Mouse (Mus musculus) urinary bladder, postnatal 4 days (tissue): ENCODE results near the gene Cbfa2t3.

Source experiments
- DNase-seq, 2 experiments: peaks; one replicate each; pipeline ENCODE4 v3.0.0; 2021 to 2022; ENCODE audit warnings: low spot score in 2 of 2

Cbfa2t3 gene

GRCm38 (mm10) chr8:122610209-122610608 is 88.7 kb downstream of the Cbfa2t3 start:
- DNase-seq = no peak

DNA sequence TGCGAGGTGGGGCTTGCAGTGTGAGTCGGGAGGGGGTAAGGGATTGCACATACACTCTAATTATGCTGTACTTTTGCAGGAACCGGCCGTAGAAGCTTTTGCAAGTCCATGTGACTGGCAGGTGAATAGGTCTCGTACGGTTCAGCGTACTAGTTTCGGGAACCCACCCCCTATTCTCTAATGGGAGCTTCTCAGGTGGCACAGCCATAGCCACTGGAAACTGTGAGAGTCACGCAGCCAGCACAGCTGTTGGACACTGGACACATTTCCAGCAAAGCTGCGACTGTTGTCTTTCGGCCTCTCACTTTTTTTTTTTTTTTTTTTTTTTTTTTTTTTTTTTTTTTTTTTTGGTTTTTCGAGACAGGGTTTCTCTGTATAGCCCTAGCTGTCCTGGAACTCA is 92.1 kb downstream of the Cbfa2t3 start:
- DNase-seq = no peak

DNA sequence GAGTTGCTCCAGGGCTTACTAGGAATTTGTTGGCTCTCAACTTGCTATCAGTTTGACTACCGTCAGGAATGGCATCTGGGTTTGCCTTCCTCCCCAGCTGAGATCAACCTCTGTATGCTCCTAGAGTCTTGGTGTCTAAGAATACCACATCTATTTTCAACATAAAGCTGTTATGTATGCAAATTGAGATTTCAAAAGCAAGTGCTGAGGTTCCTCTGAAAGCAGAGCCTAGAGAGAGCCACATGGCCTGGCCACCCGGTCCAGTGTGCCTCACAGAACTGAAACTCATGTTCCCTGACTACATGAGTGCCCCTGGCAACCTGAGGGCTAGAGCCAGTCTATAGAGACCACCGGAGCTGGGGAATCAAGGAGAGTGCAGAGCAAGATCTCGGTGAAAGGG is 93.5 kb downstream of the Cbfa2t3 start:
- no peak for DNase-seq

DNA sequence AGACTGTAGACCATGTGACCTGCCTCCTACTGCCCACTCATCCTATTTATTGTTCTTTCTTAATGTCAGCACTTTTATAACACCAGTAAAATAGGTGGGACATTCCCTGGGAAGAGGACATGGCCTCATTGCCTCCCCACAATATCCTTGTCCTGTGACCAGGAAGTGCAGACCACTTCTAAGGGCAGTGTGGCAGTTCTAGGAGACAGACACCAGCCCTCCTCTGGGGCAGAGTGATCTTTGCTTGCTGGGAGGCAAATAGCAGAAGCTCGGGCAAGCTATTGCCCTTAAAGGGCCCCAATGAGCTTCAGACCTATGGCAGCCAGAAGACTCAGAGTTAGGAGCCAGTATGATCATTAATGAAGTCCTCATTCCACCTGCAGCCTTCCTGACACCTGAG is 94.3 kb downstream of the Cbfa2t3 start:
- DNase-seq = no peak

GRCm38 (mm10) chr8:122600666-122601065 is 98.2 kb downstream of the Cbfa2t3 start:
- DNase-seq = no peak

GRCm38 (mm10) chr8:122596031-122596430 is 102.9 kb downstream of the Cbfa2t3 start:
- no peak for DNase-seq

DNA sequence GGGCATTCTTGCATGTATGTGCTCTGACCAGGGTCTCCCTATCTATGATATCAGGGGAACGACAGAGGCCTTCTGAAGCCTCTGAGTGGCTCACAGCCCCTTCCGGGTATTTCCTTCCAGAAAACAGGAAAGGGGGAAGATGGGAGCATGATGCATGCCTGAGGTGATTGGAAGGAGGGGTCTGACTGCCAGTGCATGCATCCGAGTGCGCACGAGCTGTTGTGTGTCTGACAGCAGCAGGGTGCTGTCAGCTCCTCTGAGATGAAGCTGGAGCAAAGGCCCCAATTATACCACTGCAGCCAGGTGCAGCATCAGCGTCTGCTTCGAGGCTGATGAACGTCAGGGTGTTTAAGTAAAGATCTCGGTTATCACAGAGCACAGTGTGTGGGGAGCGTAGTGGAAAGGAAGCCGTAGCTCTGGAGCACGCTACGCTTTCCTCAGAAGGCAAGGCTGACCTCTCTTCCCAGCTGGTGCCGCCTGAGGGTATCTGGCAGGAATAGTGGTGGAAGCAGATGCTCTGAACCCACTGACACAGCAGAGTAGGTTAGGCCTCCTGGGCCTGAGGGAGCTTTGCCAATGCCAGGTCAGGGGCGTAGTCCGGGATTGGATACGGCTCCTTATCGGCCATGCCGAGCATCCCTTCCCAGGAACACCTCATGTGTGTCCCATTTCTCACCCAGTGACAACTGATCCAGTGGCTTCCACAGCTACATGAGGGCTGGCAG is 105.0 kb downstream of the Cbfa2t3 start:
- DNase-seq = no peak

- no peak for DNase-seq
These were observed 105.7 kb downstream of the Cbfa2t3 start for GRCm38 (mm10) chr8:122593240-122593639.

DNA sequence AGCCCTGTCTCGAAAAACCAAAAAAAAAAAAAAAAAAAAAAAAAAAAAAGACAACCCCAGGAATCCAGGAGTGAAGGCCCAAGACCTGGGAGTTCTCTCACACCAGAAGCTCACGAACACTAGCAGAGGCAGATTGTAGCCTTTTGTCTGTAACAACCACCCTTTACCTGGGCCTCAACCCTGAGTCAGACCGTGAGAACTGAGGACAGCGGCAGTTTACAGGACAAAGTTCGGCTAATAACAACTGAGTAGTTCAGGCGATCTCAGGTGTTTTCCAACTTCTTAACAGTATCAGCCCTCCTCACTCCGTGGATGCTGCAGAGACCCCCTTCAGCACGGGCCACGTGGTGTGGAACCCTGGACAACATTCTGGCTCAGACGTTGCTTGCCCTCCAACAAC is 112.2 kb downstream of the Cbfa2t3 start:
- DNase-seq = no peak

- no peak for DNase-seq
These were observed 112.7 kb downstream of the Cbfa2t3 start for GRCm38 (mm10) chr8:122586171-122586570.

- no peak for DNase-seq
These were observed 113.5 kb downstream of the Cbfa2t3 start for GRCm38 (mm10) chr8:122585411-122585891.

DNA sequence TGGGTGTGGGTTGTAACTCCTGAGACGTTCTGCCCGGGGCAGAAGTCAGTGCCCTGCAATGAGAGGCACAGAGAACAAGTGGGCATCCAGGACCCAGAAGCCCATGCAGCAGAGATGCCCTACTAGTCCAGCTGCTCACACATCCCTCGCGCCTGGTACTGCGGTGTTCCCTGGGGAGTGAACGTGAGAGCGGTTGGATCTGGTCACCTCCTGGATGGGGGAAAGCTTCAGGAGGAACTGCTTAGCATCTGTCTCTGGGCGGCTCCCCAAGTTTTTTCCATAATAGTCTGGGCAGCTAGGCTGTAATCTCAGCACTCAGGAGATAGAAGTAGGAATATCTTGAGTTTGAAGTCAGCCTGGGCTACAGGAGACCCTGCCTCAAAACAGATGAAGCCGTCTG is 113.9 kb downstream of the Cbfa2t3 start:
- DNase-seq = no peak

DNA sequence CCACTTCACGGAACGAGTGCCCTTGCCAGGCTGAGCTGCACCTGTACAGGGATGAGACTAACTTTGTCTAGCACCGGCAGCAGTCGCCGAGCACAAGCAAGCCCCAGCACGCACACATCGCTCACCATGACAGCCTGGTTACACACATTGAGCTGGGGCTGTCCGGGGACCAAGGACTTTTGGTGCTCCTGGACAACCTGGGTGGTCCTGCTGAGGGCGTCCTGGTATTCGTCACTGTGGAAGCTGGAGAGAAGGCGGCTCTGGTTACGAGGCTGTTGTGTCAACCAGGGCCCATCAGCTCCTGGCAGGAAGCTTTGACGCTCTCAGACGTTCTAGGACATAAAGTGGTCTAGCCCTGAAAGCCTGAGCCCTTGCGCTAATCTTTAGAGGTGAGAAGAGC is 118.0 kb downstream of the Cbfa2t3 start:
- DNase-seq = no peak

DNA sequence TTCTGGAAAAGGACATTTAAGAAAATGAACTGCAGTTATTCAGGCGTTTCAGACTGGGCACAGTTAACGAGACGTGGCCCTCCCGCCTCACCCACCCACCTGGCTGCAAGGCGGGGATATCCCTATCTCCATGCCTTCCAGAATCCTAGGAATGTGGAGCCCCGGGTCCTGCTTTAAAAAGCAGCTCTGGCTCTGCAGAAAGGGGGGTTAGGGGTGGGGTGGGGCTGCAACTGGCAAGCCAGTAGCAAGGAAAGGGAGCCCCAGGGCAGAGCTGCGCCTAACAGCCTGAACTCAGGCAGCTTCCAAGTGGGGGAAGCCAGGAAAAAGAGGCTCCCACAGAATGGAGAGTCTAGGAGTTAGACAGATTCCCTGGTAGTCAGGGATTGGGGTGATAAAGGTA is 119.7 kb downstream of the Cbfa2t3 start:
- no peak for DNase-seq

DNA sequence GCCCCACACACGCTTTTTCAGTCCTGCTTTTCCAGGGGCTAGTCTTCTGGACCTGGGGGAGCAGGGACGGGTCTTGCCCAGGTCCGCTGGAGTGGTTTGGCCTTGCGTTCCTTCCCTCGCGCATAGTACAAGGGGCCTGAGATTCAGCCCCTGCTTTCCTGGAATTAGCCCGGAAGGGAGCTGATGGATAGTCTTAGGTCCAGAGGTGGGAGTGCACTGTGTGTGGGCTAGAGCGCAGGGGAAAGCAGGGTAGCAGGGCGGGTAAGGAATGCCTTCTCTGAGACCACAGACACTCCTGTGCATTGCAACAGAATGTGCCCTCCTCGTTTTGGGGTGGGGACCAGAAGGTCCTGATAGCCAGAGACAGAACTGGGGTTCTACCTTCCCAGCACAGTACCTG is 121.8 kb downstream of the Cbfa2t3 start:
- no peak for DNase-seq

GRCm38 (mm10) chr8:122576648-122577022 is 122.3 kb downstream of the Cbfa2t3 start, which contains the start of gene Aprt:
Aprt (minus strand) TSS chr8:122576909.
- peak; percentile 89 to 97 for DNase-seq

DNA sequence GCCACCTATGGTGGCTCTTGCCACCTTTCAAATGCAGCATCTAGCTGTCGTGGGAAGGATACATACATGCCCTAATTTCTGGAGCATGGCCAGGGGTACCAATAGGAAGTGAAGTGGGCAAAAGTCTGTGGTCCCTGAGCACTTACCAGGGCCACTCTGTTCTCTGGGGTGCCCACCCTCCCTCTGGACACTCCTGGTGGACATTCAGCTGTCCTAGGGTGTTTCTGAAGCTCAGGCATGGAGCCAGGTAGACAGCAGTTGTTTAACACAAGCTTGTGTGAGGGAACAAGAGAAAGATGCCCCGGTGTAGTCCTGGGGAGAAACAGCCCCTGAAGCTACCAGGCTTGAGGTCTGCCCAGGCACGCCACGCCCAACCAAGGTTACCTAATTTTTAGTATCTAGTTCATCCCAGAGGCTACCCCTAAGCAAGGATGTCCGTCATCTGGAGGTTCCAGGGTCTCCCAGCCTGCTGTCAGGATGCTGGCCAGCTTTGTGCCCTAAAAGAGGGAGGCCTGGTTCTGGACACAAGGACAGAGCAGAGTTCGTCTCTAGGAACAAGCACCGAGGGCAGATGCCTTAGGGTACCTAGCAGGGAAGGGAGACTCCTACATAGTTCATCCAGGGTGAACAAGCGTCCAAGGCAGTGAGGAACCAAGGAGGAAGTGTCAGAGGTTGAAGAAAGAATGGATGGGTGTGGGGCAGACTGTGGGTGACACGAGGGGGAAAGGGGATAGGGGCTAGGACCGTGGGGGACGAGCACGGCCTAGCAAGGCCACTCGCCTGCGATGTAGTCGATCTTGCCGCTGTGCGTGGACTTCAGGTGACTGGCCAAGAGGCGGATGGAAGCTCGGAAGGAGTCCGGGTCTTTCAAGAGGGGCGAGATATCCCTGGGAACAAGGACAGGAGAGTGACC is 122.9 kb downstream of the Cbfa2t3 start:
- no peak for DNase-seq

DNA sequence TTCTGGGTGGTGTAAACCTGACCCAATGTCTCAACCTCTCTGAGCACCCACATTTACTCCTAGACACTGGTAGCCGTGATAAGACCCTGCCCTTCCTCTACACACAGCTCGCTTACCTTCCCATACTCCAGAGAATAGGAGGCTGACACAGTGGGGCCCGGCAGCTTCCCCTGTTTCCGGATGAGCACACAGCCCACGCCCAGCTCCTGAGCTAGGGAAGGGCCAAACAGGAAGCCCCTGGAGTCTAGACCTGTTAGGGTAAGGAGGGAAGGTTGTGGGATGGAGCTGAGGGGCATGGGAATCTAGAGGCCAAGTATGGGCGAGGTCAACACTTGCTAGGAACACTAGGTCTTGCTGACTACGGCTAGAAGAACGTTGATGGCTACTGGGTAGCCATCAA is 123.6 kb downstream of the Cbfa2t3 start:
- no peak for DNase-seq
